Mouse (Mus musculus): Measurements from ENCODE around the gene Ell. TPM values are rescaled to one million over a fixed set of nuclear protein-coding genes. Genes with fewer than 3 reads are reported as not detected.

Gene Ell
- 20.7 and 31.8 TPM in 2 replicates for polyA plus RNA-seq (2012; rRNA removed; ENCODE audit: low replicate concordance)

GRCm38 (mm10) chr8:70539077-70539813, at the start of gene Ell:
Ell (plus strand) TSS chr8:70539457.

GRCm38 (mm10) chr8:70492664-70493640, 46.3 kb upstream of the Ell start, which contains the start of gene Crlf1:
Crlf1 (plus strand) TSS chr8:70493158.

GRCm38 (mm10) chr8:70506328-70507026, 32.8 kb upstream of the Ell start, which contains the start of gene Rex1bd:
Rex1bd (minus strand) TSS chr8:70506752.

GRCm38 (mm10) chr8:70510228-70510915, 28.9 kb upstream of the Ell start, which contains the start of gene Uba52:
Uba52 (minus strand) TSS chr8:70510801.

GRCm38 (mm10) chr8:70527512-70528181, 11.6 kb upstream of the Ell start, which contains the start of the genes Fkbp8 and Kxd1:
Fkbp8 (plus strand) TSS chr8:70527724.
Kxd1 (minus strand) TSS chr8:70527956.

GRCm38 (mm10) chr8:70593961-70594609, 54.8 kb downstream of the Ell start, which contains the start of gene Isyna1:
Isyna1 (plus strand) TSS chr8:70594373.

GRCm38 (mm10) chr8:70608749-70609367, 69.6 kb downstream of the Ell start, which contains the start of gene Ssbp4:
Ssbp4 (minus strand) TSS chr8:70608872.

GRCm38 (mm10) chr8:70615894-70616293, 76.6 kb downstream of the Ell start, which contains the start of gene Lrrc25:
Lrrc25 (plus strand) TSS chr8:70616155.

GRCm38 (mm10) chr8:70632346-70632892, 93.2 kb downstream of the Ell start, which contains the start of gene Gdf15:
Gdf15 (minus strand) TSS chr8:70632456.

Other genes with a start within 250 kb of the Ell start
- gene Ddx49, start 237.0 kb upstream of the Ell start, polyA plus RNA-seq (2012; rRNA removed; ENCODE audit: low replicate concordance): 39.0 and 64.2 TPM in 2 replicates
- gene Cope, start 236.9 kb upstream of the Ell start, polyA plus RNA-seq (2012; rRNA removed; ENCODE audit: low replicate concordance): 327 and 352 TPM in 2 replicates
- gene Cers1, start 223.7 kb upstream of the Ell start, polyA plus RNA-seq (2012; rRNA removed; ENCODE audit: low replicate concordance): 1.3 and 8.5 TPM in 2 replicates
- gene Gdf1, start 209.6 kb upstream of the Ell start, polyA plus RNA-seq (2012; rRNA removed; ENCODE audit: low replicate concordance): 0.53 and 1.3 TPM in 2 replicates
- 24.6 and 43.5 TPM in 2 replicates for gene Upf1, start 186.2 kb upstream of the Ell start, polyA plus RNA-seq (2012; rRNA removed; ENCODE audit: low replicate concordance)
- 1.2 TPM in 2 replicates for gene Comp, start 165.9 kb upstream of the Ell start, polyA plus RNA-seq (2012; rRNA removed; ENCODE audit: low replicate concordance)
- 13.5 and 36.3 TPM in 2 replicates for gene Crtc1, start 99.9 kb upstream of the Ell start, polyA plus RNA-seq (2012; rRNA removed; ENCODE audit: low replicate concordance)
- gene Klhl26, start 62.5 kb upstream of the Ell start, polyA plus RNA-seq (2012; rRNA removed; ENCODE audit: low replicate concordance): 34.4 and 65.1 TPM in 2 replicates
- gene Tmem59l, start 52.1 kb upstream of the Ell start, polyA plus RNA-seq (2012; rRNA removed; ENCODE audit: low replicate concordance): 7.8 TPM in 1 of 2 replicates, not detected in the other
- gene Crlf1, start 46.3 kb upstream of the Ell start, polyA plus RNA-seq (2012; rRNA removed; ENCODE audit: low replicate concordance): 2.6 and 5.6 TPM in 2 replicates
- gene Rex1bd, start 32.7 kb upstream of the Ell start, polyA plus RNA-seq (2012; rRNA removed; ENCODE audit: low replicate concordance): 210 and 310 TPM in 2 replicates
- gene Uba52, start 28.7 kb upstream of the Ell start, polyA plus RNA-seq (2012; rRNA removed; ENCODE audit: low replicate concordance): 477 and 704 TPM in 2 replicates
- gene Fkbp8, start 11.7 kb upstream of the Ell start, polyA plus RNA-seq (2012; rRNA removed; ENCODE audit: low replicate concordance): 427 and 435 TPM in 2 replicates
- 103 and 119 TPM in 2 replicates for gene Kxd1, start 11.5 kb upstream of the Ell start, polyA plus RNA-seq (2012; rRNA removed; ENCODE audit: low replicate concordance)
- gene Isyna1, start 54.9 kb downstream of the Ell start, polyA plus RNA-seq (2012; rRNA removed; ENCODE audit: low replicate concordance): 69.7 and 218 TPM in 2 replicates
- gene Ssbp4, start 69.4 kb downstream of the Ell start, polyA plus RNA-seq (2012; rRNA removed; ENCODE audit: low replicate concordance): 125 and 281 TPM in 2 replicates
- gene Lrrc25, start 76.7 kb downstream of the Ell start, polyA plus RNA-seq (2012; rRNA removed; ENCODE audit: low replicate concordance): 10.8 and 19.8 TPM in 2 replicates
- gene Gdf15, start 93.0 kb downstream of the Ell start, polyA plus RNA-seq (2012; rRNA removed; ENCODE audit: low replicate concordance): 1.6 and 3.3 TPM in 2 replicates
- 37.1 and 48.1 TPM in 2 replicates for gene Pgpep1, start 120.9 kb downstream of the Ell start, polyA plus RNA-seq (2012; rRNA removed; ENCODE audit: low replicate concordance)
- 50.4 and 106 TPM in 2 replicates for gene Lsm4, start 133.8 kb downstream of the Ell start, polyA plus RNA-seq (2012; rRNA removed; ENCODE audit: low replicate concordance)
- gene Jund, start 159.5 kb downstream of the Ell start, polyA plus RNA-seq (2012; rRNA removed; ENCODE audit: low replicate concordance): 135 and 458 TPM in 2 replicates
- 0.03 TPM in 1 of 2 replicates, not detected in the other for gene Iqcn, start 164.0 kb downstream of the Ell start, polyA plus RNA-seq (2012; rRNA removed; ENCODE audit: low replicate concordance)
- 0.13 TPM in 1 of 2 replicates, not detected in the other for gene Gm3336, start 179.1 kb downstream of the Ell start, polyA plus RNA-seq (2012; rRNA removed; ENCODE audit: low replicate concordance)
- 6.5 and 17.1 TPM in 2 replicates for gene Pde4c, start 184.3 kb downstream of the Ell start, polyA plus RNA-seq (2012; rRNA removed; ENCODE audit: low replicate concordance)
- gene Rab3a, start 215.2 kb downstream of the Ell start, polyA plus RNA-seq (2012; rRNA removed; ENCODE audit: low replicate concordance): 34.5 and 43.4 TPM in 2 replicates
- 89.6 and 146 TPM in 2 replicates for gene Mpv17l2, start 221.5 kb downstream of the Ell start, polyA plus RNA-seq (2012; rRNA removed; ENCODE audit: low replicate concordance)
- 96.1 and 136 TPM in 2 replicates for gene Pik3r2, start 237.3 kb downstream of the Ell start, polyA plus RNA-seq (2012; rRNA removed; ENCODE audit: low replicate concordance)